Mouse (Mus musculus): ENCODE measurements around the gene Npas2. TPM values are rescaled to one million over a fixed set of nuclear protein-coding genes. Genes with fewer than 3 reads are reported as not detected.

Npas2 gene
- polyA plus RNA-seq, 1 experiment from 2014 or later: 0.28 TPM

GRCm38 (mm10) chr1:39259668-39260067 lies 66.1 kb downstream of the Npas2 start:
- Histone ChIP-seq H3K4me3 (ENCODE audit: low read depth, low read length) (no peak overlapping the region), H3K27me3 (replicated peaks; ENCODE audit: control insufficient read depth, insufficient read depth, low read length) (no peaks in the 10 kb centered on the region), H3K4me1 (replicated peaks; ENCODE audit: control insufficient read depth, insufficient read depth, low read length) (no peaks in the 10 kb centered on the region), H3K36me3 (ENCODE audit: control insufficient read depth, insufficient read depth, low read length) (no peaks in the 10 kb centered on the region), H3K4me2 (ENCODE audit: low read length) (no peak overlapping the region), H3K9ac (ENCODE audit: low read length) (no peak overlapping the region), H3K9me3 (ENCODE audit: control insufficient read depth, low read length) (peaks cover 4% of the 10 kb centered on the region; the same call in 1 of the 2 replicates), H3K27ac (ENCODE audit: low read depth) (no peak overlapping the region)
- ATAC-seq (replicated peaks; ENCODE audit: low FRiP score, low TSS enrichment, low read depth) (no peak), DNase-seq (ENCODE audit: low spot score) (no peak)
- WGBS: 51% methylated on average over 3 of the region's 3 CpGs

- no peak for DNase-seq (ENCODE audit: low spot score)
- Histone ChIP-seq H3K27ac (ENCODE audit: low read depth) (no peak overlapping the region), H3K27me3 (replicated peaks; ENCODE audit: control insufficient read depth, insufficient read depth, low read length) (no peaks in the 10 kb centered on the region), H3K4me2 (ENCODE audit: low read length) (no peak overlapping the region), H3K36me3 (ENCODE audit: control insufficient read depth, insufficient read depth, low read length) (no peaks in the 10 kb centered on the region), H3K4me1 (replicated peaks; ENCODE audit: control insufficient read depth, insufficient read depth, low read length) (no peaks in the 10 kb centered on the region), H3K9ac (ENCODE audit: low read length) (no peak overlapping the region), H3K4me3 (ENCODE audit: low read depth, low read length) (no peak overlapping the region), H3K9me3 (ENCODE audit: control insufficient read depth, low read length) (peaks cover 4% of the 10 kb centered on the region; the same call in 1 of the 2 replicates)
- WGBS: 68% methylated on average over 8 of the region's 8 CpGs
- ATAC-seq (replicated peaks; ENCODE audit: low FRiP score, low TSS enrichment, low read depth): no peak
Measured at GRCm38 (mm10) chr1:39260183-39260978, 66.8 kb downstream of the Npas2 start.

- DNase-seq (ENCODE audit: low spot score) (no peak), ATAC-seq (replicated peaks; ENCODE audit: low FRiP score, low TSS enrichment, low read depth) (no peak)
- no peak overlapping the region for H3K9ac ChIP-seq (ENCODE audit: low read length)
- 93% methylated on average over 9 of the region's 9 CpGs for WGBS
- no peaks in the 10 kb centered on the region for H3K27me3 ChIP-seq (replicated peaks; ENCODE audit: control insufficient read depth, insufficient read depth, low read length)
- H3K9me3 ChIP-seq (ENCODE audit: control insufficient read depth, low read length): no peaks in the 10 kb centered on the region
- no peaks in the 10 kb centered on the region for H3K36me3 ChIP-seq (ENCODE audit: control insufficient read depth, insufficient read depth, low read length)
- H3K4me1 ChIP-seq (replicated peaks; ENCODE audit: control insufficient read depth, insufficient read depth, low read length): no peaks in the 10 kb centered on the region
- no peak overlapping the region for H3K27ac ChIP-seq (ENCODE audit: low read depth)
- no peak overlapping the region for H3K4me3 ChIP-seq (ENCODE audit: low read depth, low read length)
- no peak overlapping the region for H3K4me2 ChIP-seq (ENCODE audit: low read length)
Measured at GRCm38 (mm10) chr1:39266843-39267512, 73.4 kb downstream of the Npas2 start.

GRCm38 (mm10) chr1:39272976-39273375 lies 79.4 kb downstream of the Npas2 start:
- Histone ChIP-seq H3K4me2 (ENCODE audit: low read length) (no peak overlapping the region), H3K9me3 (ENCODE audit: control insufficient read depth, low read length) (no peaks in the 10 kb centered on the region), H3K4me1 (replicated peaks; ENCODE audit: control insufficient read depth, insufficient read depth, low read length) (no peaks in the 10 kb centered on the region), H3K36me3 (ENCODE audit: control insufficient read depth, insufficient read depth, low read length) (no peaks in the 10 kb centered on the region), H3K4me3 (ENCODE audit: low read depth, low read length) (no peak overlapping the region), H3K9ac (ENCODE audit: low read length) (no peak overlapping the region), H3K27me3 (replicated peaks; ENCODE audit: control insufficient read depth, insufficient read depth, low read length) (no peaks in the 10 kb centered on the region), H3K27ac (ENCODE audit: low read depth) (no peak overlapping the region)
- no peak for ATAC-seq (replicated peaks; ENCODE audit: low FRiP score, low TSS enrichment, low read depth)
- DNase-seq (ENCODE audit: low spot score): no peak
- WGBS: 58% methylated on average over 6 of the region's 6 CpGs

- no peak overlapping the region for H3K9ac ChIP-seq (ENCODE audit: low read length)
- H3K36me3 ChIP-seq (ENCODE audit: control insufficient read depth, insufficient read depth, low read length): no peaks in the 10 kb centered on the region
- H3K4me2 ChIP-seq (ENCODE audit: low read length): no peak overlapping the region
- no peak for ATAC-seq (replicated peaks; ENCODE audit: low FRiP score, low TSS enrichment, low read depth)
- no peak overlapping the region for H3K27ac ChIP-seq (ENCODE audit: low read depth)
- H3K4me1 ChIP-seq (replicated peaks; ENCODE audit: control insufficient read depth, insufficient read depth, low read length): peaks cover 5% of the 10 kb centered on the region; the same call in 1 of the 2 replicates
- DNase-seq (ENCODE audit: low spot score): no peak
- WGBS: 85% methylated on average over 7 of the region's 7 CpGs
- no peak overlapping the region for H3K4me3 ChIP-seq (ENCODE audit: low read depth, low read length)
- H3K9me3 ChIP-seq (ENCODE audit: control insufficient read depth, low read length): no peaks in the 10 kb centered on the region
- H3K27me3 ChIP-seq (replicated peaks; ENCODE audit: control insufficient read depth, insufficient read depth, low read length): no peaks in the 10 kb centered on the region
Measured at GRCm38 (mm10) chr1:39280391-39280790, 86.9 kb downstream of the Npas2 start.

- H3K9ac ChIP-seq (ENCODE audit: low read length): no peak overlapping the region
- no peak for ATAC-seq (replicated peaks; ENCODE audit: low FRiP score, low TSS enrichment, low read depth)
- H3K27me3 ChIP-seq (replicated peaks; ENCODE audit: control insufficient read depth, insufficient read depth, low read length): no peaks in the 10 kb centered on the region
- no peaks in the 10 kb centered on the region for H3K9me3 ChIP-seq (ENCODE audit: control insufficient read depth, low read length)
- DNase-seq (ENCODE audit: low spot score): no peak
- H3K4me2 ChIP-seq (ENCODE audit: low read length): no peak overlapping the region
- H3K4me3 ChIP-seq (ENCODE audit: low read depth, low read length): no peak overlapping the region
- H3K27ac ChIP-seq (ENCODE audit: low read depth): no peak overlapping the region
- WGBS: 55% methylated on average over 15 of the region's 15 CpGs
- H3K4me1 ChIP-seq (replicated peaks; ENCODE audit: control insufficient read depth, insufficient read depth, low read length): peaks cover 5% of the 10 kb centered on the region; the same call in 1 of the 2 replicates
- no peaks in the 10 kb centered on the region for H3K36me3 ChIP-seq (ENCODE audit: control insufficient read depth, insufficient read depth, low read length)
Measured at GRCm38 (mm10) chr1:39280989-39281875, 87.7 kb downstream of the Npas2 start.

GRCm38 (mm10) chr1:39281888-39282287 lies 88.4 kb downstream of the Npas2 start:
- no peak for DNase-seq (ENCODE audit: low spot score)
- H3K9ac ChIP-seq (ENCODE audit: low read length): no peak overlapping the region
- H3K9me3 ChIP-seq (ENCODE audit: control insufficient read depth, low read length): no peaks in the 10 kb centered on the region
- peaks cover 5% of the 10 kb centered on the region; the same call in 1 of the 2 replicates for H3K4me1 ChIP-seq (replicated peaks; ENCODE audit: control insufficient read depth, insufficient read depth, low read length)
- WGBS: 93% methylated on average over 5 of the region's 5 CpGs
- H3K27me3 ChIP-seq (replicated peaks; ENCODE audit: control insufficient read depth, insufficient read depth, low read length): no peaks in the 10 kb centered on the region
- ATAC-seq (replicated peaks; ENCODE audit: low FRiP score, low TSS enrichment, low read depth): no peak
- no peaks in the 10 kb centered on the region for H3K36me3 ChIP-seq (ENCODE audit: control insufficient read depth, insufficient read depth, low read length)
- no peak overlapping the region for H3K27ac ChIP-seq (ENCODE audit: low read depth)
- no peak overlapping the region for H3K4me3 ChIP-seq (ENCODE audit: low read depth, low read length)
- H3K4me2 ChIP-seq (ENCODE audit: low read length): no peak overlapping the region

- Histone ChIP-seq H3K4me3 (ENCODE audit: low read depth, low read length) (no peak overlapping the region), H3K4me2 (ENCODE audit: low read length) (no peak overlapping the region), H3K9ac (ENCODE audit: low read length) (no peak overlapping the region), H3K27ac (ENCODE audit: low read depth) (no peak overlapping the region), H3K36me3 (ENCODE audit: control insufficient read depth, insufficient read depth, low read length) (no peaks in the 10 kb centered on the region), H3K27me3 (replicated peaks; ENCODE audit: control insufficient read depth, insufficient read depth, low read length) (no peaks in the 10 kb centered on the region), H3K9me3 (ENCODE audit: control insufficient read depth, low read length) (no peaks in the 10 kb centered on the region), H3K4me1 (replicated peaks; ENCODE audit: control insufficient read depth, insufficient read depth, low read length) (peaks cover 5% of the 10 kb centered on the region; the same call in 1 of the 2 replicates)
- no peak for ATAC-seq (replicated peaks; ENCODE audit: low FRiP score, low TSS enrichment, low read depth)
- no peak for DNase-seq (ENCODE audit: low spot score)
- WGBS: 59% methylated on average over 7 of the region's 7 CpGs
Measured at GRCm38 (mm10) chr1:39283323-39283722, 89.8 kb downstream of the Npas2 start.

Data from intestine, embryonic 14.5 days (tissue).